Mouse (Mus musculus) spleen, adult 2 months (tissue): ENCODE results near the gene Sds.

ENCODE experiments used
- CTCF ChIP-seq: fragments of 200-500 bp; IDR thresholded peaks from 2 replicates; pipeline ENCODE4 v1.5.1; 2011; ENCODE audit warnings: mild to moderate bottlenecking, inconsistent platforms; ENCODE audit not compliant: insufficient read depth, insufficient read length, insufficient replicate concordance; ENCODE audit errors: extremely low read depth
- POLR2A ChIP-seq: fragments of 200-500 bp; IDR thresholded peaks from 2 replicates; pipeline ENCODE4 v1.6.1; 2011; ENCODE audit warnings: low read depth, low read length, inconsistent platforms

- TF ChIP-seq CTCF, result no peak
- no peak for TF ChIP-seq POLR2A
These were observed 41.2 kb upstream of the Sds start for GRCm38 (mm10) chr5:120435006-120435681.
